Mouse (Mus musculus) liver, adult 2 months (tissue): ENCODE data around the gene Glt28d2. TPM values are rescaled to one million over a fixed set of nuclear protein-coding genes. Genes with fewer than 3 reads are reported as not detected.

ENCODE experiments used
- DNase-seq: peaks from one replicate; pipeline ENCODE4 v3.0.0-alpha.2; 2011; ENCODE audit warnings: low read depth, low spot score; ENCODE audit errors: extremely low read depth
- H3K27ac ChIP-seq: fragments of 200-500 bp; replicated peaks from 2 replicates; pipeline ENCODE4 v1.5.1; 2012; ENCODE audit warnings: low read depth, mild to moderate bottlenecking, control low read depth, inconsistent platforms, low read length; ENCODE audit not compliant: insufficient read depth
- H3K27me3 ChIP-seq: fragments of 200-500 bp; 2 replicates; pipeline ENCODE4 v1.6.1; 2012; ENCODE audit warnings: mild to moderate bottlenecking, moderate library complexity, low read length, inconsistent platforms; ENCODE audit not compliant: control insufficient read depth, insufficient read depth
- H3K36me3 ChIP-seq: fragments of 200-500 bp; 2 replicates; pipeline ENCODE4 v1.6.1; 2012; ENCODE audit warnings: low read length, inconsistent platforms; ENCODE audit not compliant: control insufficient read depth, insufficient read depth
- H3K4me1 ChIP-seq: fragments of 200-500 bp; 2 replicates; pipeline ENCODE4 v1.6.1; 2011; ENCODE audit warnings: low read length; ENCODE audit not compliant: control insufficient read depth, insufficient read depth
- H3K4me3 ChIP-seq: fragments of 200-500 bp; 2 replicates; pipeline ENCODE4 v1.5.1; 2011; ENCODE audit warnings: low read depth, mild to moderate bottlenecking, control low read depth, low read length, moderate library complexity; ENCODE audit not compliant: insufficient read depth
- H3K79me2 ChIP-seq: fragments of 200-500 bp; 2 replicates; pipeline ENCODE4 v1.6.1; 2012; ENCODE audit warnings: inconsistent platforms, mild to moderate bottlenecking, low read length, moderate library complexity; ENCODE audit not compliant: control insufficient read depth, insufficient read depth
- H3K9ac ChIP-seq: fragments of 200-500 bp; 2 replicates; pipeline ENCODE4 v1.6.1; 2012; ENCODE audit warnings: low read depth, mild to moderate bottlenecking, control low read depth, inconsistent platforms, low read length
- CTCF ChIP-seq: fragments of 200-500 bp; IDR thresholded peaks from 2 replicates; pipeline ENCODE4 v1.5.1; 2011; ENCODE audit warnings: low read depth, low read length, control low read depth
- POLR2A ChIP-seq: fragments of 200-500 bp; IDR thresholded peaks from 2 replicates; pipeline ENCODE4 v1.6.1; 2011; ENCODE audit warnings: low read length, control low read depth; ENCODE audit not compliant: insufficient read depth; ENCODE audit errors: extremely low read depth
- WGBS: fragments of 180-500 bp; shearing (Covaris S2); methylation state at CpG from one replicate; pipeline ENCODE4 v1.1.7; 2018; 5-methylcytosine and 5-hydroxymethylcytosine counted together
- polyA plus RNA-seq: library from polyadenylated mRNA; depleted of rRNA; stranded (reverse); fragments of >200 nt; gene quantifications from 2 replicates; pipeline ENCODE4 v1.2.3, GENCODE M21; 2012; rRNA removed
- total RNA-seq: library from RNA; depleted of rRNA; stranded (reverse); fragments of >200 nt; gene quantifications from 2 replicates; pipeline ENCODE4 v1.2.3, GENCODE M21; 2014; rRNA removed

Gene Glt28d2
- total RNA-seq (3.0 and 3.4 TPM in 2 replicates), polyA plus RNA-seq (1.6 TPM in 2 replicates)

DNA sequence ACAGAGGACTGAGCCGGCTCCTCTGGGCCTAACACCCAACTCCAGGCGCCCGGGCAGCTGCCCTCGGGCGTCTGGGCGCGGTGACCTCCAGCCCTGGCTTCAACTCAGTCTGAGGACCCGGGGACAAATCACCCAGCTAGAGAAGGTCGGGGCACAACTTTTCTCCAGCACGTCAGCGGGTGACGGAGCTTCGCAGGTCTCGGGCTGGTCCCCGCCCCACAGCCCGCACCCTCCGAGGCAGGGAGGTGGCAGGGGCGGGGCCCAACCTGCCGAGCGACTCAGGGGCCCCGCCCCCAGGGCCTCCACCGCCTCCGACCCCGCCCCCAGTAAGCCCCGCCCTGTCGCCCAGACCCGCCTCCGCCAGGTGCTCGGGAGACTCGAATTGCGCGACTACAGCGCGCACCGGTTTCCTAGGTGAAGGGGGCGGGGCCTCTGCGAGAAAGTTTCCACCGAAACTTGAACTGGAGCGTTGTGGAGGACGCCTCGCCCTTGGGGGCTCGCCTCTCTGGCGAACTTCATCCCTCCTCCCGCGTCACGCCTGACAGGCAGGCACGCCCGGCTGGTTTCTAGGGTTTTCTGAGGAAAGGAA, at the start of gene Glt28d2, which contains the start of gene Gm37240:
Gene Glt28d2 (minus strand): TSS at position 278 of the 589 bp plus-strand sequence.
Gene Gm37240 (minus strand): TSS at position 280 of the 589 bp plus-strand sequence.
- Histone ChIP-seq H3K4me1 (peaks cover 6% of the 10 kb centered on the region), H3K36me3 (no peaks in the 10 kb centered on the region), H3K4me3 (peak within 1 kb of the TSS; percentile 77), H3K27me3 (no peaks in the 10 kb centered on the region), H3K79me2 (peaks cover 4% of the 10 kb centered on the region; the same call in 1 of the 2 replicates), H3K27ac (peak within 1 kb of the TSS; percentile 85), H3K9ac (peak within 1 kb of the TSS; percentile 72)
- TF ChIP-seq POLR2A (0 out of 2 replicates have a peak, but pooled peaks have one; percentile 46), CTCF (no peak)
- WGBS: under 1% methylated on average over 48 of the region's 48 CpGs
- peak; percentile 88 for DNase-seq

DNA sequence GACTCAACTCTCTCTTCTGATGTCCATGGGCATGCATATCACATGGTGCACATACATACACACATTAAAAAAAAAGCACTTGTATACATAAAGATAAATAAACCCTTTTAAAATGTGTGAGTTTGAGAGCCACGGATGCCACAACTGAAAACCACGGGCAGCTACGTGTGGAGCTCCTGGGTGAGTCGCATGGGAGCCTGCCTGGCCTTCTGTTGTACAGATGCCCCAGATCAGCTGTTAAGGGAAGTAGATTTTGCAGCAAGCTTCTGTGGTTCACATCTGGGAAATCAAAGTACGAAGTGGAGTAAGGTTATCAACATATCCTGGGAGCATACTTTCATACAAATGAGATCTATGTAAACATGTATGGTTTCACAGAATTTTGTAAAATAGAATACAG, 46.3 kb upstream of the Glt28d2 start:
- TF ChIP-seq CTCF (no peak), POLR2A (no peak)
- no peak for DNase-seq
- H3K4me1 ChIP-seq: no peaks in the 10 kb centered on the region
- 90% methylated on average over 5 of the region's 5 CpGs for WGBS
- H3K36me3 ChIP-seq: no peaks in the 10 kb centered on the region
- H3K27me3 ChIP-seq: no peaks in the 10 kb centered on the region
- no peak overlapping the region for H3K4me3 ChIP-seq
- H3K9ac ChIP-seq: no peak overlapping the region
- no peaks in the 10 kb centered on the region for H3K79me2 ChIP-seq
- H3K27ac ChIP-seq: no peak overlapping the region

DNA sequence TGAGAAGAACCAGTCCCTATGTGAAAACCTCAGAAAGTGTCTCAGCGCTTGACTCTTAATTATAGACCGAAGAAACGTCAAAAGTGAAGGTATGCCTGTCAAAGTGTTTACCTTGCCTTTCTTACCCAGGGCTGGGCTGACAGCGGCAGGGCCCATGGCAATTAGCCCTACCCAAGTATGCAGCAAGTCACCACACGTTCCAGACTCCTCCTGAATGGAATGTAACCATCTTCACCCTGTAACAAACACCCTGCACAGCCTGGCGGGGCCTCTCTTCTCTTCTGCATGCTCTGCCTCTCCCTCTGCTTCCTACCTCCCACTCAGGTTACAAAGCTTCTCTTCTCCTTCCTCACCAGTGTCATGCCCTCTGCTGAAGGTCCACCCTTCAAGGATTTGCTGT, 44.5 kb upstream of the Glt28d2 start:
- no peaks in the 10 kb centered on the region for H3K79me2 ChIP-seq
- H3K27ac ChIP-seq: no peak overlapping the region
- no peak overlapping the region for H3K9ac ChIP-seq
- no peak for TF ChIP-seq POLR2A
- TF ChIP-seq CTCF: no peak
- no peaks in the 10 kb centered on the region for H3K4me1 ChIP-seq
- H3K27me3 ChIP-seq: no peaks in the 10 kb centered on the region
- DNase-seq: no peak
- WGBS: 83% methylated on average over 6 of the region's 6 CpGs
- no peak overlapping the region for H3K4me3 ChIP-seq
- no peaks in the 10 kb centered on the region for H3K36me3 ChIP-seq

DNA sequence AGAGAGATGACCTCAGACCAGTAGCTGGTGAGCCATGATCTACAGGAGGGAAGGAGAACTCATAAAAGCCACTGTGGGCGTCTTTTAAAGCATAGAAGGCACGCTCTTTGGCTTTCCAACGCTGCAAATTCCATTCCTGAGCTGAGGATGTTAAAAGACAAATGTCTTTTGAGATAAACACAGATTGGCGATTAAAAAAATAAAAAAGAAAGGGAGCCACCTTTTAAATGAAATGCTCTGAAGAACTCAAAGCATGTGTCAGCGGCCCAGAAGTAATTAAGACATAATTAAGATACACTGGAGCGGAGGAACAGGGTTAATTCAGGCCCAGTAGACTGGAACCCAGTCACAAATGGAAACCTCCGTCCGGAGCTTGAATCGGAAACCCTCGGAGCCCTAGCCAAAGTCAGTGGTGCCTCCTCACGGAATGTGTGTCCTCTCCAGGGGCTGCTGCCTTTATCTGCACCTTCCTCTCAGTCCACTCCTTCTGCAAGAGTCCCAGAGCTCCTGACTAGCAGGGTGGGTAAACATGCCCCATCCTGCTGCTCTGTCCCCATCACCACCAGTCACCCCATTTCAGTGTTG, 43.4 kb upstream of the Glt28d2 start:
- WGBS: 90% methylated on average over 11 of the region's 11 CpGs
- no peak overlapping the region for H3K9ac ChIP-seq
- DNase-seq: no peak
- no peak overlapping the region for H3K27ac ChIP-seq
- H3K79me2 ChIP-seq: no peaks in the 10 kb centered on the region
- no peak overlapping the region for H3K4me3 ChIP-seq
- no peaks in the 10 kb centered on the region for H3K4me1 ChIP-seq
- no peaks in the 10 kb centered on the region for H3K36me3 ChIP-seq
- no peak for TF ChIP-seq POLR2A
- TF ChIP-seq CTCF: no peak
- H3K27me3 ChIP-seq: no peaks in the 10 kb centered on the region

DNA sequence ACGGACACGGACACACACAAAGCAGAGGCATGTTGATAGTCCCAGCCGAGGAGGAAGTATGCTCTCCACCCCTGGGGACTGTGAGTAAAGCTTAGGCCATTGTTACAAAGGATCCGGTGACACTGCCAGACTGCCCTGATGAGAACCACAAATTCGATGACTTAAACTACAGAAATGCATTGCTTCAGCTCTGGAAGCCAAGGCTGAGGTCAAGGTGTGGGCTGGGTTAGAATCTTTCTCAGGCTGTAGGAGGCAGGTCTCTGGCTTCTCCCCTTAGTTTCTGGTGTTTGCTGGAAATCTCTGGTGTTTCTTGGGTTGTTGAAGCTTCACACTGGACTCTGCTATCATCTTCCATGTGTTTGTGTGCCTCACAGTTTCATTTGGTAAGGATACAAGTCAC, 42.4 kb upstream of the Glt28d2 start:
- no peaks in the 10 kb centered on the region for H3K79me2 ChIP-seq
- H3K27me3 ChIP-seq: no peaks in the 10 kb centered on the region
- H3K27ac ChIP-seq: no peak overlapping the region
- no peak for DNase-seq
- H3K4me3 ChIP-seq: no peak overlapping the region
- H3K4me1 ChIP-seq: no peaks in the 10 kb centered on the region
- 81% methylated on average over 5 of the region's 5 CpGs for WGBS
- TF ChIP-seq POLR2A (no peak), CTCF (no peak)
- H3K9ac ChIP-seq: no peak overlapping the region
- no peaks in the 10 kb centered on the region for H3K36me3 ChIP-seq

DNA sequence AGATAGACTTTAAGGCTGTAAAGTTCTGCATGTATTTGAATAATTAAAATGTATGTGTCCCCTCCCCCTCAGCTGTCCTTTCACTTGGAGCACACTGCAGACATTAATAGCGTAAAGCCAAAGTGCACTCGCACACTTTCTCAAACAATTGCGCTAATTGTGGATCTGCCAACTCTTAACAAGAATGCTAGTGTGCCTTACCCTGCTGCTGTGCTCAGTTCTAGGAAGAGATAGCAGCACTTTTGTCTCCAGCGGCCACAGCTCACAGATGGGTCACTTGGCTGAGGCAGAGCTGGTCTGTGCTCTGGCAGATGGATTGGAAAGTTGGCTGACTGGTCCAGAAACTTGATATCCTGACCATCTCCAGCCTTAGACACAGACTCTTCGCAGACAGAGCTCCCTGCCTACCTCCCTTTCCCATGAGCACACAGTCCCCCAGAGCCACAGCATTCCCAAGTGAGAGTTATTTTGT, 40.9 kb upstream of the Glt28d2 start:
- Histone ChIP-seq H3K36me3 (no peaks in the 10 kb centered on the region), H3K27ac (no peak overlapping the region), H3K4me1 (no peaks in the 10 kb centered on the region), H3K79me2 (no peaks in the 10 kb centered on the region), H3K27me3 (no peaks in the 10 kb centered on the region), H3K4me3 (no peak overlapping the region), H3K9ac (no peak overlapping the region)
- DNase-seq: no peak
- WGBS: 79% methylated on average over 5 of the region's 5 CpGs
- TF ChIP-seq CTCF (no peak), POLR2A (no peak)
